ENCODE assay signal across 8 mouse cellular contexts in the genomic region with DNA sequence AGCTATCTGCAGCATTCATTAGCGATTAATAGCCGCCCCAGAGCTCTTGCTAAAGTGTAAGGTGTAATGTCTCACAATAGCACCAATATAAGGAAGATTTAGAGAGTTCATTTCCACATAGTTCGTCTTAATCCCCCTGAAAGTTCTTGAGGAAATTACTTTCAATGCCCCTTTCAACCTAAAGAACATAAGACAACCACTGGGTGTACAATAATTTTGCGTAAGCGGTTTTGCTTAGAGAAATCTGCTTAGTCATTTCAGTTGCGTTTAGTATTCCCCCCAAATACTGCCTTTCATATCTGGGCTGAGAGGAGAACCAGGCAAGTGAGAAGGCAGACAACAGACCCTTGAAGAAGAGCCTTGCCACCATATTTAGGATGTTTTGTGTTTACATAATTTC. TPM values are rescaled to one million over a fixed set of nuclear protein-coding genes. Genes with fewer than 3 reads are reported as not detected.
DNase-seq lines count a peak whose midpoint lies in the region; ATAC-seq and TF ChIP-seq lines count a peak whose summit lies in the region.

No protein-coding gene starts in this region.

- H3K27me3 ChIP-seq in kidney, embryonic 15.5 days = no peaks in the 10 kb centered on the region
- no peaks in the 10 kb centered on the region for H3K27me3 ChIP-seq in hindbrain, embryonic 13.5 days
- H3K27me3 ChIP-seq in midbrain, embryonic 16.5 days (ENCODE audit: control insufficient read depth, insufficient read depth, low read depth, low read length) = no peaks in the 10 kb centered on the region

- TF ChIP-seq POLR2A in bone marrow, adult 2 months (IDR thresholded peaks at IDR 0.05; ENCODE audit: borderline replicate concordance, control insufficient read depth, low read depth, low read length) = no peak

- H3K9ac ChIP-seq in kidney, embryonic 15.5 days = peak overlapping the region; percentile 87
- H3K9ac ChIP-seq in hindbrain, embryonic 13.5 days = peak overlapping the region; percentile 92
- H3K9ac ChIP-seq in midbrain, embryonic 16.5 days (ENCODE audit: low read depth, low read length) = peak overlapping the region; percentile 94

- no peaks in the 10 kb centered on the region for H3K36me3 ChIP-seq in kidney, embryonic 15.5 days
- H3K36me3 ChIP-seq in hindbrain, embryonic 13.5 days = no peaks in the 10 kb centered on the region
- H3K36me3 ChIP-seq in midbrain, embryonic 16.5 days (ENCODE audit: control insufficient read depth, insufficient read depth, low read length) = no peaks in the 10 kb centered on the region

- no peak for DNase-seq in kidney, postnatal 14 days
- no peak for DNase-seq in ovary, adult 18-20 months (ENCODE audit: low spot score)
- DNase-seq in left cerebral cortex, postnatal 10 days (ENCODE audit: extremely low spot score in 1 of 2, low spot score in 2 of 2) = no peak
- DNase-seq in embryo, embryonic 10 days (ENCODE audit: low spot score) = no peak

- peak overlapping the region; percentile 99 for H3K27ac ChIP-seq in kidney, embryonic 15.5 days
- H3K27ac ChIP-seq in bone marrow, adult 2 months (ENCODE audit: control insufficient read depth, insufficient read depth, low read depth, low read length, poor library complexity) = peak overlapping the region; percentile 98
- H3K27ac ChIP-seq in hindbrain, embryonic 13.5 days = peak overlapping the region; percentile 99
- H3K27ac ChIP-seq in midbrain, embryonic 16.5 days (ENCODE audit: low read length) = peak overlapping the region; percentile 99

- no peak for ATAC-seq in kidney, embryonic 15.5 days (replicated peaks; ENCODE audit: low FRiP score)
- no peak for ATAC-seq in hindbrain, embryonic 13.5 days (ENCODE audit: low FRiP score)
- ATAC-seq in midbrain, embryonic 16.5 days = no peak

- peaks cover 25% of the 10 kb centered on the region for H3K4me1 ChIP-seq in kidney, embryonic 15.5 days
- no peaks in the 10 kb centered on the region for H3K4me1 ChIP-seq in bone marrow, adult 2 months (ENCODE audit: control insufficient read depth, insufficient read depth, low read length)
- peaks cover 29% of the 10 kb centered on the region for H3K4me1 ChIP-seq in hindbrain, embryonic 13.5 days (replicated peaks)
- peaks cover 27% of the 10 kb centered on the region for H3K4me1 ChIP-seq in midbrain, embryonic 16.5 days (ENCODE audit: control insufficient read depth, insufficient read depth, low read length)

- WGBS in kidney, embryonic 15.5 days = 31% methylated on average over 6 of the region's 6 CpGs
- WGBS in bone marrow, adult 2 months = 2% methylated on average over 6 of the region's 6 CpGs
- WGBS in hindbrain, embryonic 13.5 days = 36% methylated on average over 6 of the region's 6 CpGs
- WGBS in midbrain, embryonic 16.5 days = 25% methylated on average over 6 of the region's 6 CpGs

- no peaks in the 10 kb centered on the region for H3K9me3 ChIP-seq in kidney, embryonic 15.5 days (replicated peaks)
- no peaks in the 10 kb centered on the region for H3K9me3 ChIP-seq in hindbrain, embryonic 13.5 days
- no peaks in the 10 kb centered on the region for H3K9me3 ChIP-seq in midbrain, embryonic 16.5 days (replicated peaks; ENCODE audit: control insufficient read depth, low read length, poor library complexity, severe bottlenecking)

- H3K4me2 ChIP-seq in kidney, embryonic 15.5 days = peak overlapping the region; percentile 68
- H3K4me2 ChIP-seq in hindbrain, embryonic 13.5 days = peak overlapping the region; percentile 81
- H3K4me2 ChIP-seq in midbrain, embryonic 16.5 days (ENCODE audit: low read length) = peak overlapping the region; percentile 84

- intact Hi-C loops in left cerebral cortex, postnatal 10 days (cut with DNase I) = no loop called here

- H3K4me3 ChIP-seq in kidney, embryonic 15.5 days (replicated peaks) = peak overlapping the region; percentile 99
- H3K4me3 ChIP-seq in bone marrow, adult 2 months (replicated peaks; ENCODE audit: control insufficient read depth, low read depth, low read length) = peak overlapping the region; percentile 90
- H3K4me3 ChIP-seq in hindbrain, embryonic 13.5 days = peak overlapping the region; percentile 96
- peak overlapping the region; percentile 70 for H3K4me3 ChIP-seq in midbrain, embryonic 16.5 days (ENCODE audit: low read depth, low read length)

- TF ChIP-seq CTCF in bone marrow, adult 2 months (IDR thresholded peaks at IDR 0.05; ENCODE audit: control insufficient read depth, insufficient read depth, low read length) = no peak

RNA-seq across cellular contexts. Expression of a gene that starts 1.2 kb away (rescaled TPM):
- polyA plus RNA-seq in kidney, embryonic 15.5 days (2015; fragmentation: Nextera tagmentation; extraction: Ambion mirVana) = 148 and 157 TPM in 2 replicates
- 72.0 and 82.1 TPM in 2 replicates for polyA plus RNA-seq in bone marrow, adult 2 months (2011; ENCODE audit: insufficient read depth, insufficient read length, low replicate concordance, missing spikeins)
- polyA plus RNA-seq in hindbrain, embryonic 13.5 days (2015; fragmentation: Nextera tagmentation; extraction: Ambion mirVana) = 146 and 149 TPM in 2 replicates
- polyA plus RNA-seq in midbrain, embryonic 16.5 days (2015; fragmentation: Nextera tagmentation; extraction: Ambion mirVana) = 167 and 177 TPM in 2 replicates
- total RNA-seq in left cerebral cortex, postnatal 10 days (2021) = 100 to 1,000 TPM; 512 to 513 TPM

RNA-seq across cellular contexts. Expression of a gene that starts 49.0 kb away (rescaled TPM):
- 33.4 and 37.5 TPM in 2 replicates for polyA plus RNA-seq in kidney, embryonic 15.5 days (2015; fragmentation: Nextera tagmentation; extraction: Ambion mirVana)
- 7.1 and 18.2 TPM in 2 replicates for polyA plus RNA-seq in bone marrow, adult 2 months (2011; ENCODE audit: insufficient read depth, insufficient read length, low replicate concordance, missing spikeins)
- polyA plus RNA-seq in hindbrain, embryonic 13.5 days (2015; fragmentation: Nextera tagmentation; extraction: Ambion mirVana) = 27.3 and 28.3 TPM in 2 replicates
- polyA plus RNA-seq in midbrain, embryonic 16.5 days (2015; fragmentation: Nextera tagmentation; extraction: Ambion mirVana) = 19.6 and 21.5 TPM in 2 replicates
- 10 to 100 TPM; 20.9 to 21.3 TPM for total RNA-seq in left cerebral cortex, postnatal 10 days (2021)
